Mouse (Mus musculus) retina, embryonic 14.5 days (tissue): ENCODE data around the gene Slc3a2.
"Not testable (repeated sequence)": the region's sequence is repeated elsewhere in the genome, so short reads cannot be mapped to it uniquely, and the experiment has no call there.

Source experiments
- DNase-seq: peaks from one replicate; pipeline ENCODE4 v3.0.0-alpha.2; 2015; ENCODE audit warnings: low spot score

Slc3a2 gene

GRCm38 (mm10) chr19:8727495-8728114 is 4.4 kb upstream of the Slc3a2 start:
- DNase-seq = no peak

DNA sequence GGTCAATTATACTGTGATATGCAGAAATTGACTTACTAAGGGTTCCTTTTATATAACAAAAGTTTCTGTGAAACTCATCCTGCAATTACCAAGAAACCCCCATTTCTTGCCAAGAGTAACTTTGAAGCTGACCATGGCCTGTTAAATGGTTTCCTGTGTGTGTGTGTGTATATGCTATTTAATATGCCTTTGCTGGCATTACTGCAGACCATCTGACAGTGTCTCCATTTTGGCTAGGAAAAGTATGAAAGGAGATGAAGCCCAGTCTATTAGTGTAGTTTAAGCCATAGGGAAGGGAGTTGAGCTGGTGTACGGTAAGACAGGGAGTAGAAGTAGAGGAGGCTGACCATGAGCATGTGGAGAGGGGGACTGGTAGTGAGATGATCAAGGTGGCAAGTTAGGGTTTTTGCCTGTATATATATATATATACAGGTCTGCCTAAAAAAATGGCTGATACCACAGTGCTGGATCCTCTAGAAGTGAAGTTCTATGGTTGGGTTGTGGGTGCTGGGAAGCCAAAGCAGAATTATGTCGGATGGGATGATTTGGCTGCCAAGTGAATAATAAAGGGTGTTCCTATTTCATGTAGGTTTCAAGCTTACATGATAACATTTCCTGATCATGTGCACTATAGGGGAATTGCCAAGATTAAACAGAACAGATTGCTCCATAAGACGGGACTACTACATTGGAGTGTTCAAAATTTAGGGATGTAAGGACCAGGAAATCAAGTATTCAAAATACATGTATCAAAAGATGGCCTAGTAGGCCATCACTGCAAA is 3.6 kb upstream of the Slc3a2 start:
- no peak for DNase-seq

GRCm38 (mm10) chr19:8725081-8725613 is 2.0 kb upstream of the Slc3a2 start:
- DNase-seq = no peak

GRCm38 (mm10) chr19:8724392-8724791 is 1.2 kb upstream of the Slc3a2 start:
- DNase-seq = no peak

GRCm38 (mm10) chr19:8723574-8724346 is 591 bp upstream of the Slc3a2 start:
- DNase-seq = no peak

DNA sequence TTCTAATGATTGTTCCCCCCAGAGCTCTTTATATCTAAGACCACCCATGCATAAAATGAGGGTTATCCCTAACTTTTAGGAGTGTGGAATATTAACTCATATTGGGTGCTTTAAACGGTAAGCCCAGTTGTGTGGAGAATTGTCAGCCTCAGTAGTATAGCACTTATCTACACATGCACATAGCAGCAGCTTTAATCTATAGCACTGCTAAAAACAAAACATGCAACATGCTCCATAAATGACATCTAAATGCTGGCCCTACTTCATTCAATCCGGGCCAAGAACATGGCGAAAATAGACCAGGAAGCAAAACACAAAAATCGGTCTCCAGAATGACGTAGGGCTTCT is 636 bp downstream of the Slc3a2 start:
- DNase-seq = no peak

DNA sequence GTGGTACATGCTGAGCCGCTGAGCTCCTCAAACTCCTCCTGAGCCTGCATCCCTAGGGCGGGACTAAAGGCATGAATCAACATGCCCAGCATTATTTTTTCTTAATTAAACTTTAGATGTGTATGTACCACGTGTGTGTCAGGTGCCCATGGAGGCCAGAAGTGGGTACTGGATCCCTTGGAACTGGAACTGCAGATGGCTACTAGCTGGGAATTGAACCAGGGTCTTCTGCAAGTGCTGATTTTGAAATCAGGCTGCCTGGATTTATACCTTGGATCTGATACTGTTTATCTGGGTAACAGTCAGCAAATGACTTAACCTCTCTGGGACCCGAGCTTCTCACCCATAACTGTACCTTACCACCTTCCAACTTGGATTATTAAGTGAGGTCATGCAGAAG is 1.1 kb downstream of the Slc3a2 start:
- DNase-seq = no peak

DNA sequence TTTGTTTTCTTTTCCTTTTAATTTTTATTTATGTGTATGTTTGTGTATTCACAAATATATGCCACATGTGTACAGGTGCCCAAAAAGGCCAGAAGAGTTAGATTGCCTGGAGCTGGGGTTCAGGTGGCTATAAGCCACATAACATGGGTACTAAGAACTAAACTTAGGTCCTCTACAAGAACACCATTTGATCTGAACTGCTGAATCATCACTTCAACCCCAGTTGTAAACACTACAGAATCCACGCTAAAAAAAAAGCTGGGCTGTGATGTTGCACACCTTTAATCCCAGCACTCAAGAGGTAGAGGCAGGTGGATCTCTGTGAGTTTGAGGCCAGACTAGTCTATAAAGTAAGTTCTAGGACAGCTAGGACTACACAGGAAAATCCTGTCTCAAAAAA is 1.8 kb downstream of the Slc3a2 start:
- DNase-seq = no peak

- not testable (repeated sequence) for DNase-seq
Observed at GRCm38 (mm10) chr19:8719037-8719436, 4.1 kb downstream of the Slc3a2 start.

DNA sequence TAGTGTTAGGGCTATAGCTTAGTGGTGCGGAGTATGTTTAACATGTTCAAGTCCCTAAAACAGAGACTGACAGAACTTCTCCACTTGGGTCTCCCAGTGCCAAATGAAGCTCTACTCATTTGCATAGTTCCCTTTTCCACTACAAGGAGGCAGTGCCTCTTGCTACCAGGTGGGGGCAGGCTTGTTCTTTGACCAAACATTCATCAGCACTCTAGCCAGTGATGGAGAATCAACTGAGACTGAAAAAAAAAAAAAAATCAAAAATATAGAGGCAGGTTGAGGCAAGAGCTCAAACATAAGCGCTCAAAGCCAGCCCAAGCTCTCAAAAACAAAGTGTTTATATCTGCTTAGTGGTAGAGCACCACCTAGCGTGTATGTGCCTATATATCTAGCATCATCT is 4.8 kb downstream of the Slc3a2 start:
- DNase-seq = peak; percentile 82

DNA sequence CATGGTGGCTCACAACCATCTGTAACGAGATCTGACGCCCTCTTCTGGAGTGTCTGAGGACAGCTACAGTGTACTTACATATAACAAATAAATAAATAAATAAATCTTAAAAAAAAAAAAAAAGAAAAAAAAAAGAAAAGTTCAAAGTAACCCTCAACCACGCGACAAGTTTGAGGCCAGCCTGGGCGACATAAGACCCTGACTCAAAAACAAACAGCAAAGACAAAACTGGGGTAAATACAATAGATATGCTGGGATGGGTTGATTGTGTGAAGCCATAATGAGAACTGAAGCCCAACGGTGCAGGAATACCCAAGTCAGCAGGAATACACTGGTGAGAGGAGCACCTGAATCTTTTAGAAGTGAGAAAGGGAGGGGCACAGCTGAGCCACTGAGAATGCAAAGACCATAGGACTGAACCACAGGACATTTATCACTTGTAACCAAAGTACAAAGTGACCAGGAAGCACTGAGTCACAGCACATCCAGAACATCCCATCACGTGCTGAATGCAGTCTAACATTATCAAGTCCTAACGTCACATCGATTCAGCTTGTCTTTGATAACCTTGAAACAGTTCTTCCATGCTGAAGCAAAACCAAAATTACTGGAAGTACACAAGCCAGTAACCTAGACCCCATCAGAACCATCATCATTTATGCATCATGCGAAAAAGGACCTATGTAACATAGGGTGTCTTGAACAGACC is 6.2 kb downstream of the Slc3a2 start:
- no peak for DNase-seq

DNA sequence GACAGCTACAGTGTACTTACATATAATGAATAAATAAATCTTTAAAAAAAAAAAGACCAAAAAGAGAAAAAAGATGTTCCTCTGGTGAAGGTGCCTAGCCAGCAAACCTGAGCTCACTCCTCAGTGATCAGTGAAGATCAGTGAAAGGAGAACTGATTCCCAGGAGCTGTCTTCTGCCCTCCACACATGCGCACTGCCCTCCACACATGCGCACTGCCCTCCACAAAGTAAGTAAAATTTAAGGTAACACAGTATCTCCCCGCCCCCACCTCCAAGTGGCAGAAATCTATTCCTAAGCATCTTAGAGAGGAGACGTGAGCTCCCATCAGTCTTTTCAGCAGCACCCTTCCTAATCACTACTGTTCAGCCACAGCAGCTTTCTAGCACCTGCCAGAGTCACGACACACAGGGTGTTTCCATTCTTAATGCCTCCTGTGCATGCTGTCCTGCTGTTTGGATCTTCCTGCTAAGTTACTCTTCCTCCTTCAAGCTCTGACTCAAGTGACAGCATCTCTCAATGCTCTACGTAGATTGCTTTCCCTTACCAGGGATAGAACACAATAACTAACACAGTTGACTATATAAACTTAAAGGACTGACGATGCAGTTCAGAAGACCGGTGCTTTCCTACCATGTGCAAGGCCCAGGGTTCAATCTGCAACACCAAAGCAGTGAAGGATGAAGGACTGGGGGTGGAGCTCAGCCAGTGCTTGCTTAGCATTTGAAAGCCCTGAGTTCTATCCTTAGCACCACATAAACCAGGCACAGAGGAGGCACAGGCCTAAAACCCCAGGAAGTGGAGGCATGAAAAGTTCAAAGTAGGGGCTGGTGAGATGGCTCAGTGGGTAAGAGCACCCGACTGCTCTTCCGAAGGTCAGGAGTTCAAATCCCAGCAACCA is 7.1 kb downstream of the Slc3a2 start:
- no peak for DNase-seq

DNA sequence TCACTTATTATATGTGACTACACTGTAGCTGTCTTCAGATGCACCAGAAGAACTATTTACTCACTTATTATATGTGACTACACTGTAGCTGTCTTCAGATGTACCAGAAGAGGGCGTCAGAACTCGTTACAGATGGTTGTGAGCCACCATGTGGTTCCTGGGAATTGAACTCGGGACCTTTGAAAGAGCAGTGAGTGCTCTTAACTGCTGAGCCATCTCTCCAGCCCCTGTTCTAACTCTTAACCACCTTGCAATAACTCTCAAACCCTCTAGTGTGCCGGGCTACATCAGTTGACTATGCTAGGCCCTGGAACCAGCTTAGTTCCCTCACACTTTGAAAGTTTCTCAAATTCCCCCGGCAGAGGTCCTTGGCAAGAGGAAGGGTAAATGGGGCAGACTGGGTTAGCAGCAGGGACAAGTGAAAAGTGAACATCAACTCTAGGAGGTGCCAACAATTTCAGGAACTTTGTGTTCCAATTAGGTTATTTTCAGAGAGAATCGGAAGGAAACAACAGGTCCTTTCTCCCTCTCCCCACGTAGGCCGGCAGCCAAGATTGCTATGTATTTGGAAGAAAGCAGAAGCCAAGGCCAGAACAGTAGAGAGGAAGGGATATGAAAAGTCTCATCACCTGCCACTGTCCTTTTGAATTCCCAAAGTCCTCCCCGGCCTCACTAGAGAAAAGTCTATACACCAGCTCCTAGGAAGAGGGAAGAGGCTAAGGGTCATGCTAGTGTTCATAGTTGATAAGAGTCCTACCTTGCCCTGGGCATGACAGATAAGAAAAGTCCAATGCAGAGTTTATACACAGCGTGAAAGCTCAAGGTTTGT is 8.3 kb downstream of the Slc3a2 start:
- DNase-seq = no peak

- DNase-seq = no peak
Observed at GRCm38 (mm10) chr19:8713997-8714652, 9.0 kb downstream of the Slc3a2 start.

DNA sequence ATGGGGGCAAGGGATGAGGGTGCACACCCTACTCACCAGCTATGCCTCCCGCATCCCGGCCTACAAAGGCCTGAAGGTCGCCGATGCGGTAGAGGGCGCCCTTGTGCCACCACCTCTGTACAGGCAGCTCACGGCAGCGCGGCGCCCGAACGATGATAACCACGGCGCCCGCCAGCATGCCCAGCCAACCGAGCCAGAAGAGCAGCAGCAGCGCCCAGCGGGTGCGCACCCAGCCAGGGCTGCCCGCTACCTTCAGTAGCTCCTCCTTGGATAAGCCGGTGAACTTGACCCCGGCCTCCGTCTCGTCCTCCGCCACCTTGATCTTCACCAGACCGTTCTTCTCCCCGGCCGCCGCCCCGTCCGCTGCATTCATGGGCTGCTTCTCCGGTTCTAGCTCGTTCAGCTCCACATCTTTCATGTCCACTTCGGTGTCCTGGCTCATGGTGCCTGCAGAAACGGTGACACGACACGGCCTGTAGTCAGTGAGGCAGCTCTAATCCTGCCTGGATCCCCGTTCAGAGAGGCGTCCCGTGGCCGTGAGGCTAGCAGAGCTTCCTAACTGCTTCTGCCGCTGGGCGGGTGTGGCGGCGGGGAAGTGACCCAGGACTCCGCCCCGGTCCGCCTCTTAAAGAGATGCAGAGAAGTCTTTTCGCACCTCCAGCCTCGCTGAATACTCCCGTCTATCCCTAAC is 9.7 kb downstream of the Slc3a2 start:
- peak; percentile 93 for DNase-seq

DNA sequence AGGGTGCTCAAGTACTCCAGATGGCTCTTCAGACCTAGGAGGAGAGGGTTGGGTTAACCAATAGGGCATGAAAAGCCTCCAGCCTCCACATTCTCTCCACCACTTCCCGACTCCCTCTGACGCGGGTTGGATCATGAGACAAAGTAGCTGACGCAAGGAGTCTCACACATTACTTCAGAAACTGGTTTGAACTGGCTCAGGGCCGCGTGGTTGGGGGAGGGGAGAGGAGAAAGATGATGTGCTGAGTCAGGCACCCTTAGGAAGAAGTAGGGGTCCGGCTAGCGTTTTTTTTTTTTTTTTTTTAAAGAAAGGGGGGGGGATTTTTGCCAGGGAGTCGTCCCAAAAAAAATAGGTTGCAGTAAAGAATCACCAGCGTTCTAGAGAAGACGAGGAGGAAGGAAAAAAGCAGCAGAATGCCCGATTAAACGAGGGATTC is 10.3 kb downstream of the Slc3a2 start:
- DNase-seq = peak; percentile 83

DNA sequence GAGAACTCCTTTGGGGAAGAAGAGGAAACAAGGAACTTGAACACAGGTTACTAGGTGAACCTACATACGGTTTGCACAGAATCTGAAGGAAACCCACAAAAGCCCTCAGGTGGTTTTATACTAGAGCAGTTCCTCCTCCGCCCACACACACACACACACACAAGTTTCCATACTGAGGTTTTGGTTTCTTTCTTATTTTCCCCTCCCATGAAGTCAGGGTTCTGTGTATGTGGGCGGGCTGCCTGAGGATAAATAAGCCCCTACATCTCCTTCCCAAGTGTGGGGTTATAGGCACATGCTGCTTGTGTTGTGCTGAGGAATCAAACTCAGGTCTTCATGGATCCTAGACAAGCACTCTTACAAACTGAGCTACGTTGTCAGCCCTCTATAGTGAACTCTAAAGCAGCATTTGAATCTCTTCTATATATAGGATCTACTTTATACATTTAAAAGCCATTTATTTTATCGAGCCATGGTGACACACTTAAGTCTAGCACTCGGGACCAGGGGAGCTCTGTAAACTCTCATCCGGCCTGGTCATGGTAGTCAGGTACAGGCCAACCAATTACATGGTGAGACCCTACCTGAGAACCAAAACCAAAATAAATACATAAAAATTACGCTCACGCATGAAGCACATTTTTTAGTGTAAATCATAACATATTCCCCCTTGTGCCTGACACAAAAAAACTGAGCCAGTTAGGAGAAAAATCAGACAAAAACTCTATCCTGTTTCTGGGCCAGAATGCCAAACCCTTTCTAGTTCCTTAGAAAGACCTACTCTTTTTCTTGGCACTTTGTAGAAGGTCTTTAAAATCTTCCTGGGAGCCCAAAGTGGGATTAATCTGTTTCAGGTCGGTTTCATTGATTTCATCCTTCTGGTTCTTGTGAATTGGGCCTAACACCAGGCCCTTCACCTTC is 11.0 kb downstream of the Slc3a2 start:
- no peak for DNase-seq

DNA sequence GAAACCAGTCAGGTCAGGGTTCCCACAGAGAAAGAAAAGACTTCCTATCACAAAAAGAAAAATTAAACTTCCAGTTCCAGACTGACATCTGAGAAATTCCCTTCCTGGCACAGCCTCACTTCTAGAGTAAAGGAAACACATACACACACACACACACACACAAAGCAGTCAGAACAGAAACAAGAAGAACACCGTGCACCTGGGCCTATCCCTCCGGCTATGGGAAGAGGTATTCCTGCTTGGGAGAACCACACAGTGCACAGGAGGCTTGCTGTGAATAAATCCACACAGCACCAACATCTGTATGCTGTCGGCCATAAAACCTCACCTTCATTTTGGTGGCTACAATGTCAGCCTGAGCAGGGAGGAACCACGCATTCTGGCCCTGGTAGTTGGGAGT is 11.7 kb downstream of the Slc3a2 start:
- DNase-seq = no peak
